Mouse (Mus musculus) ovary, adult 18-20 months (tissue): ENCODE measurements around the gene Ccdc84.
A peak's percentile ranks its signal among the peaks of the same experiment; 100 is the strongest.
"Not testable (repeated sequence)": the region's sequence is repeated elsewhere in the genome, so short reads cannot be mapped to it uniquely, and the experiment has no call there.

Experiments used
- DNase-seq: peaks from one replicate; pipeline ENCODE4 v3.0.0; 2022; ENCODE audit warnings: low spot score, mixed read lengths

Gene Ccdc84

GRCm38 (mm10) chr9:44408693-44409092 is 9.7 kb downstream of the Ccdc84 start:
- not testable (repeated sequence) for DNase-seq

- no peak for DNase-seq
Measured at GRCm38 (mm10) chr9:44407752-44408097, 10.6 kb downstream of the Ccdc84 start.

GRCm38 (mm10) chr9:44406906-44407751 is 11.2 kb downstream of the Ccdc84 start, which contains the start of the genes Rps25 and Trappc4:
Gene Rps25 (plus strand): TSS chr9:44407139.
Gene Trappc4 (minus strand): TSS chr9:44407600.
- peak; percentile 87 for DNase-seq

DNA sequence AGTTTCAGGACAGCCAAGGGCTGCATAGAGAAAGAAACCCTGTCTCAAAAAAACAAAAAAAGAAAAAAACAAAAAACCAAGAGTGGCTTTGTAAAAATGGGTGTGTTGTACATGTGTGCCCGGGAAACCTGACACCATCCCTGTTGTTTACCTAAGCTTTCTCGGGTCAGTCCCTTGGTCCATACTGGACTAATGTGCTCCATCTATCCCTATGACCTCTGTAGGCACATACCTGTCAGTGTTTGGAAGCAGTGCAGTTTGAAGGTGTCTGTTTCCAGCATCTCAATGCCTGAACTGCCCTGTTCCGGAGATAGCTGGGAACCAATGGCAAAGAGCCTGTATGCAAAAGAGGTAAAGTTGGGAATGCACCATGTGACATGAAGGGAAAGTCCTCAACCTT is 13.4 kb downstream of the Ccdc84 start:
- DNase-seq, result no peak

GRCm38 (mm10) chr9:44401081-44401480 is 17.3 kb downstream of the Ccdc84 start:
- no peak for DNase-seq

- DNase-seq, result no peak
Measured at GRCm38 (mm10) chr9:44399795-44400114, 18.6 kb downstream of the Ccdc84 start.

- DNase-seq, result no peak
Measured at GRCm38 (mm10) chr9:44399114-44399794, 19.1 kb downstream of the Ccdc84 start.

GRCm38 (mm10) chr9:44398551-44398950 is 19.8 kb downstream of the Ccdc84 start:
- no peak for DNase-seq

GRCm38 (mm10) chr9:44398087-44398486 is 20.3 kb downstream of the Ccdc84 start:
- DNase-seq, result no peak

GRCm38 (mm10) chr9:44396684-44397411 is 21.5 kb downstream of the Ccdc84 start, which contains the start of gene Slc37a4:
Gene Slc37a4 (plus strand): TSS chr9:44396852.
- DNase-seq, result peak; percentile 97

- no peak for DNase-seq
Measured at GRCm38 (mm10) chr9:44391466-44391865, 26.9 kb downstream of the Ccdc84 start.

- no peak for DNase-seq
Measured at GRCm38 (mm10) chr9:44389273-44389672, 29.1 kb downstream of the Ccdc84 start.

DNA sequence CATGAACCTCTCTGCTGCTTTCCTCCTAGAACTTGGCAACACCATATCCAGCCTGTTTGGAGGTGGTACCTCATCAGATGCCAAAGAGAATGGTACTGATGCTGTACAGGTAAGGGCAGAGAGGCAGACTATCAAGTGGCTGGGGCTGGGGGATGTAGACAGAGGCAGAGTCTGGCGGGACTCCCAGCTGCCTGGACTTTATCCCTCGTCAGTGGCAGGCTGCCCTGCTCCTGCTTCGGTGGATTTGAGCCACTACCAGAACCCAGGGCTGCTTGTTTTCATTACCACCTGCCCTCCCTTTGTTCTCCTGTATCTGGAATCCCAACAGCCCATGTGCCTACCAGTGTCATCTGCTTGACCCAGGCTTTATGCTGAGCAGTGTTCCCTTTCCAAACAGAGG is 31.1 kb downstream of the Ccdc84 start:
- DNase-seq, result no peak

GRCm38 (mm10) chr9:44384596-44384995 is 33.8 kb downstream of the Ccdc84 start:
- no peak for DNase-seq

DNA sequence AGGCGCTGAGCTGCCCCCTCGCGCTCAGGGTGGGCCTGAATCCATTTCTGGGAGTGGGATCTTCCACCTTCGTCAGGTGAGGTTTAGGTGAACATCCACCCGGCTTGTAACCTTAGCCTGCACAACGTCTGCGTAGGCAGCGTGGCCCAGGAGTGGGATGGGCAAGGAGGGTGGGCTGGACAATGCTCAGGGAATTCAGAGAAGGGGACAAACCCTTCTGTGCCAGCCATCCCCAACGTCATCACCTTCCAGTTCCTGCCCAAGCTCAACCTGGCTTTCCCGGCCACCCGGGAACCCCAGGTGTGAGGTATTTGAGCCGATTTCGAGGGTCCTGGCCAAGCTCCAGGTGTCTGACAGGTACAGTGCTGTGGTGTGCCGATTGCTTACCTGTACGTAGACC is 38.5 kb downstream of the Ccdc84 start:
- no peak for DNase-seq

DNA sequence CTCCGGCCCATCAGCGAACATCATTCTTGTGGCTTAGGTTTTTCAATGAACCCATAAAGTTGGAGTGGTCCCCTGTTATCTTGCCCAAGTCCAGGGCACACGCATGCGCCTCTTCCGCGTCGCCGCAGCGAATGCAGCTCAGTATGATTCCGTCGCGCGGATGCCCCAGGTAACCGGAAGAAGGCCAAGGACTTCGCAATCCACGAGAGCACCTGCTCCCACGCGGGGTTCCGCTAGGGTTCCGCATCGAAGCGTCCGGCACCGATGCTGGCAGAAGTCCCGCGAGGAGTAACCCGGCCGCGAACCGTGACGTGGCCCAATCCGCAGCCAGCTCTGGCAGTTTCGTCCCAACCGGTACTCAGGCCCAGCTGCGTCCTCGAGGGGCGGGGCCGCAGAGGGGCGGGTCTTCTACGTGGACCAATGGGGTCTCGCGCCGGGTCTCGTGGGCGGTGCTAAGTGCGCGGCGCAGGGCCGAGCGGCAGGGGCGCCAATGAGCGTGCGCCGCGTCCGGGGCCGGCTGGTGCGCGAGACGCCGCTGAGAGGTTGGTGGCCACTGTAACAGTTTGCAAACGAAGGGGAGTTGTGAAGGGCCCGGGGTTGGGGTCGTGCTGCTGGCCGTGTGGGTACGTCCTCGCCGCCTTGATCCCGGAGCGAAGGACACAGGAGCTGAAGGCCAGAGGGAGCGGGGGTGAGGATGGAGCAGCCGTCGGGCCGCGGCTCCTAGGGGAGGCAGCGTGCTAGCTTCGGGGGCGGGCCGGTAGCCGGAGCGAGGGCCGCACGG is 39.1 kb downstream of the Ccdc84 start, which contains the start of gene Hyou1:
Gene Hyou1, plus strand, starts transcription at position 437 of the 781 bp plus-strand sequence.
- peak; percentile 97 for DNase-seq

DNA sequence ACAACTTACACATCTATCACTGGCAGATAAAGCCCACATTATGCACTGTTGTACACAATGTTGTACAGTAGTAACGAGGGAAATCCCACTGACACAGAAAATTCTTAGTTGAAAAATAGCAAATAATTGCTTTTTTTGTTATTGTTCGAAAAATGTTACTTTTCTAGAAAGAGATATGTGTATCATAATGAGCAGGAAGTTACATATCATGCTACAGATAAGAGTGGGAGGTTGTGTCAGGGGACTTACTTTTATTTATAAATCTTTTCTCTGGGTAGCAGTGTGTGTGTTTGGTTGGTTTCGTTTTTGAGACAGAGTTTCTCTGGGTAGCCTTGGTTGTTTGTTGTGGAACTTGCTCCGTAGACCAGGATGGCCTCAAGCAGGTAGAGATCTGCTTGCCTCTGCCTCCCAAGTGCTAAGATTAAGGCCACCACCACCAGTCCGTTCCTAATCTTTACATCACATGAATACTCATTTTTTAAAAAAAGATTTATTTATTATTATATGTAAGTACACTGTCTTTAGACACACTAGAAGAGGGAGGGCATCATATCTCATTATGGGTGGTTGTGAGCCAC is 40.1 kb downstream of the Ccdc84 start:
- no peak for DNase-seq

DNA sequence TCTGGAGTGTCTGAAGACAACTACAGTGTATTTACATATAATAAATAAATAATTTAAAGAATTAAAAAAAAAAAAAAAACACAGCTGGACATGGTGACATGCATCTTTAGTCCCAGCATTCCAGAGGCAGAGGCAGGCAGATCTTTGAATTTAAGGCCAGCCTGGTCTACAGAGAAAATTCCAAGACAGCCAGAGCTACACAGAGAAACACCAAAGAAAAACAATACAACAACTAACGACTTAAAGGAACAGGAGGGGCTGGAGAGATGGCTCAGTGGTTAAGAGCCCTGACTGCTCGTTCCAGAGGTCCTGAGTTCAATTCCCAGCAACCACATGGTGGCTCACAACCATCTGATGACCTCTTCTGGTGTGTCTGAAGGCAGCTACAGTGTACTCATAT is 41.0 kb downstream of the Ccdc84 start:
- DNase-seq, result not testable (repeated sequence)

- DNase-seq, result no peak
Measured at GRCm38 (mm10) chr9:44376141-44376540, 42.2 kb downstream of the Ccdc84 start.

- no peak for DNase-seq
Measured at GRCm38 (mm10) chr9:44373386-44373785, 45.0 kb downstream of the Ccdc84 start.

- no peak for DNase-seq
Measured at GRCm38 (mm10) chr9:44364480-44364879, 53.9 kb downstream of the Ccdc84 start.
